Mouse (Mus musculus): ENCODE measurements around the gene Adap2.
"Not testable (repeated sequence)": the region's sequence is repeated elsewhere in the genome, so short reads cannot be mapped to it uniquely, and the experiment has no call there.

The Adap2 gene

DNA sequence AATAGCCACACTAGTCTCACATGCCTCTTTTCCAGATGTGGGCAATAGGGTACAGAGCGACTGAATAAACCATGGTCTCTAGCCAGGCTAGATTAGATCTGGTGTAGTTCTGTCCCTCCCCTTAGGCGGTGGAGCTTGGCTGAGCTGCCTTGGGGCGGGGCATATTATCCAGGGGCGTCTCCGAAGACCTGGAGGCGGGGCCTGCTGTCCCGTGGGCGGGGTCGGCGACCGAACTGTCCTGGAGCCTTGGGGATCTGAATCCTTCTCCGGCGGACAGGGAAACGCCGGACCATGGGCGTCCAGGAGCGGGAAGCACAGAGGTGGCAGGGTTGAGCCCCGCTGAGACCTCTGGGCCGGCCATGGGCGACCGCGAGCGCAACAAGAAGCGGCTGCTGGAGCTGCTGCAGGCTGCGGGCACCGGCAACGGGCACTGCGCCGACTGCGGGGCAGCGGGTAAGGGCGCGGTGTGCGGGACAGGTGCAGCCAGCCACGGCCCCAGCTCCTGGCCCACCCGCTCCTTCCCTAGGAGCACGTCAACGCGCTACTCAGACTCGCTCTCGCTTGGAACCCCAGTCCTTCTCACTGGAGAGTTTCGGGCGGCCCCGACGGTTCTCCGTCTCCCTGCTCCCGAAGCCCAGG is at the start of gene Adap2:
Adap2 (plus strand) TSS at position 249 of the 639 bp plus-strand sequence.
- DNase-seq (ENCODE audit: low spot score), result peak; percentile 93

DNA sequence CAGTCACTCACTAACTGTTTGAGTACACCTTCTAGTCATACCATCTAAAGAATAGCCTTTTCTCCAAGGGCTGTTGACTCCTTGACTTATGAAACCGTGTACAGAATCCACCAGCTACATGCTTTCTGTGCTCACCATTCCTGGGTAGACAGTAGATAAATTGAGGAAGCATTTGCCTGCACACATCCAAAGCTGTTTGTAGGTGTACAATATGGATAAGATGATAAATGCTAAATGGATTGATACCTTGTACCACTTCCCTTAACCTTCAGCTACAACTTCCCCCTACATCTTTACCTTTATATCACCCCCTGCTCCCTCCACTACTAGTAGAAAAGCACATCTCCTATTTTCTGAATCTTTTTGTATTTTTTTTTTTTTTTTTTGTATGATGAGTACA is 49.5 kb upstream of the Adap2 start:
- DNase-seq (ENCODE audit: low spot score), result no peak

DNA sequence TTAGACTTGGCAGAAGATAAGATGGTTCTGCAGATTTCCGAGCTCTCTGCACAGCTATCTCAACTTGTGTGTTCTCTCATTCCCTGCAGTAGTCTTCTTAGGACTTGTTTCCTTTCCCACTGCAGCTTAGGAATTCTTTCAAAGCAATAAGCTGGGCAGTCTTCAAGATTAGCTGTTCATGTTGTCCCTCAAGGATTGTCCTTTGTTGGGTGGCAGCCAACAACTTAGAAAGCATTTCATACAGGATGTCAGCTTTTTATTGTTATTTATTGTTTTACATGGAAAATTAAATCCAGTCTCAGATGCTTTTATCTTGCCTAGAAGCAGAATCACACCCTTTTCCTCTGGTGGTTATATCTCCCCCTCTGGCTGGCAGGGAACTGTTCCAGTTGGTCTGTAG is 37.5 kb upstream of the Adap2 start:
- no peak for DNase-seq (ENCODE audit: low spot score)

DNA sequence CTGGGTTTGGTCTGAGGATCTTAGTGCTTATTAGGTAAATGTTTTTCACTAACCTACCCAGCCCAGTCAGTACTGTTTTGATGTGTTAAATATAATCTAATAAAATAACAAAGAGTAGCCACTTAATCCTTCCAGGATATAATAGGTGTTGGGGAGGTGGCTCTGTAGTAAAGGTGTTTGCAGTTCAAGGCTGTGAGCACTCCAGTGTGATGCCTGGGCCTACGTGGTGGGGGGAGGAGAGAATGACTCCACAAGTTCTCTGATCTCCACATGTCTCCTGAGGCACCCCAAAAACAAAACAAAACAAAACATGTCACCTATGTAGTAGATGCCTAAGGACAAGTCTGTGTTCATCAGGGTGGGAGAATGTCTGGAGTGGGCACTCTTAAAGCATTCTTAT is 21.9 kb upstream of the Adap2 start:
- DNase-seq (ENCODE audit: low spot score), result no peak

DNA sequence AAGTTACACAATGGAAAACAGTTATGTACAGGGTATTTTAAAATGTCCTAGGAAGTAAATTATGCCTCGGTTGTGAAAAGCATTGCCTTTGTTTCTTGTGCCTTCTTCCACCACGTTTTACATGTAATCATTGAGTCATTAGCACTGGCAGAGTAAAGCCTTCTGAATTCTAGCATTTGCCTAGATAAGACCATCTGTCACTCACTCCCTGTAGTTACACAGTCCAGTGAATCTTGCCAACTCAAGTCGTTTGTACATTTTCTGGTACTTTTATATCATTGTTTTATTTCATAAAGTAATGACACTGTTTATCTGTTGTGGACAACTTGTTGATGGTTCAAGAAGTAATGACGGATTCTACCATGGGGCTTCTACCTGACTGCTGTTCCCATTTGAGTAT is 19.2 kb upstream of the Adap2 start:
- no peak for DNase-seq (ENCODE audit: low spot score)

DNA sequence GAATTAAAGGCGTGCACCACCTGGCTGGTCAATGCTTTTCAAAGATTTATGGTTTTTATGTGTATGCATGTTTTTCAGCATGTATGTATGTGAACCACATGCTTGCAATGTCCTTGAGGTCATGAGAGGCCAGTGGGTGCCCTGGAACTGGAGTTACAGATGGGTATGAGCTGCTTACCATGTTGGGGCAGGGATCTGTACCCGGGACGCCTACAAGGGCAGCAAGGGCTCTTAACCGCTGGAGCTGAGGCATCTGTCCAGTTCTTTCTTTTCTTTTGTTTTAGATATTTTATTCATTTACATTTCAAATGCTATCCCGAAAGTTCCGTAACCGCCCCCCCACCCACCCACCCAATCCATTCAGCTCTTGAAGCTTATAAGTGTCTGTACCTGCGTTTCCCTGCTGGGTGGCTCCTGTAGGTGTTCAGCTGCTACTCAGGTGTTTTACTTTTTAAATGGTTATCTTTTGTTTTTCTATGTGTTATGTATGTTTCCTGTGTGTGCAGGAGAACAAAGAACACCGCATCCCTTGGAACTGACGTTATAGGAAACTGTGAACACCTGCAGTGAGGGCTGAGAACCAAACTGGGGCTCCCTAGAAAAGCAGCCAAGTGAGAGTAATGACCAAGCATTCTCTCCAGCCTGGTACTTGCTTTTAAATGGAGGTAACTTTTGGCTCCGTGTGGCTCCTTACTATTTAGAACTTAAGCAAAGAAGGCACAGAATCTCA is 17.8 kb upstream of the Adap2 start:
- DNase-seq (ENCODE audit: low spot score), result no peak

DNA sequence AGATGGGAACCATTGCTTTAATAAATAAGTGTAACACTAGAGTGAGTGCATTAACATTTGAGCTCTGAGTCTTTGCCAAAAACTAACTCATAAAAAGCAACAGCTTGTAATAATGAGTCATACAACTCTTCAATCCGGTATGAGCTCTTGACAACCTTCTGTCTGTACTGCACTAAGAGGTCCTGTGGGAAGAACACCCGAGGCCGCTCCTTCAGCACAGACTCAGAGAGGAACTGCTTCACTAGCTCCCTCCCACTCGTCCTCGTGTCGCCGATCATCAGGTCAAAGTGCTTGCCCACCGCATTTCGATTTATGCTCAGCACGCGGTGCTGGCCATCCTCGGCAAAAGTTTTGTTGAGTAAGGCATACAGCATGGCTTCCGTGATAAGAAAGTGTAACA is 17.1 kb upstream of the Adap2 start:
- peak; percentile 34 for DNase-seq (ENCODE audit: low spot score)

DNA sequence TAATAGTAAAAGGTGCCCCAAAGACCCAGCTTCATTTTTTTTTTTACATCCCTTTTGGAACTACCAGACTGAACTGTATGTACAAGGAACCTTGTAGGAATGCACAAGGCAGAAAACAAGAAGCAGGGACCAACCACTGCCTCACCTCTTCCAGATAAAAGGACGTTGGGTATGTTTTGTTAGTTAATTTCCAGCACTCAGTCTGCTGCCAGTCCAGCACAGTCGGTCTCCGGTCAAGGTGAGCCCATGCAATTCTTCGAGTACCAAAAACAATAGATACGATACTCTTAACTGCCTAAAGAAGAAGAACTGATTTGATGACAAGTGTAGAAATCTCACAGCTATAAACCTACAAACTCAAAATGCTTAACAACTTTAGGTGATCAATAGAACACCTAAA is 16.1 kb upstream of the Adap2 start:
- DNase-seq (ENCODE audit: low spot score), result no peak

DNA sequence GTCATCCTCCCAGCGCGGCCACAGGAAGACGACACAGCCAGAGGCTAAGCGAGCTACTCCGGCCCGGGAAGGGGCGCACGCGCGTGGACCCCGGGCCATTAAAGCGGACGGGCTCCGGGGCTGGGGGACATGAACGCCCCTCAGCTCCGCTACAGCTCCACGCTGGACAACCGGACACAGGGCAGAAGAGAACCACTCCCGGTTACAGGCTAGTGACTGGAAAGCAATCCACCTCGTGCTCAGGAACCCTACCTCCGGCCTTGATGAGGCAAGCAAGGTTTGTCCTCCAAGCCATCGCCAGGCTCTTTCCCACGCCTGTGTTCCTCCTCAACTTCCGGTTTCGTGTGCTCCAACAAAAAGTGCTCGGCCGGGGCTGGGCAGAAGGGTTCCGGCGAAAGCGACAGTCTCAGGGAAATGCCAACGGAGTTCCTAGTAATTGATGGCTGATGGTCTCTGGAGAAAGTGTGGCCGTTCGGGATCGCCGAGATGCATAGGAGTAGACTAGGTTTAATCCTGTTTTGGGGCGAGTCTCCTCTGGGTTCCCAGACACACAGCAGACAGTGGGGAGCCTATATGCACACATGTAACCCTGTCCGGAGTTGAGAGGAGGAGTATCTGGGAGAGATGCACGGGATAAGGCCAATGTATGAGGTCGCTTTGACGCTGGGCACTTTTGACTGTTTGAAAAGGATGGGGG is 11.9 kb upstream of the Adap2 start, which contains the start of gene Tefm:
Tefm (minus strand) TSS at position 351 of the 697 bp plus-strand sequence.
- DNase-seq (ENCODE audit: low spot score), result peak; percentile 87

DNA sequence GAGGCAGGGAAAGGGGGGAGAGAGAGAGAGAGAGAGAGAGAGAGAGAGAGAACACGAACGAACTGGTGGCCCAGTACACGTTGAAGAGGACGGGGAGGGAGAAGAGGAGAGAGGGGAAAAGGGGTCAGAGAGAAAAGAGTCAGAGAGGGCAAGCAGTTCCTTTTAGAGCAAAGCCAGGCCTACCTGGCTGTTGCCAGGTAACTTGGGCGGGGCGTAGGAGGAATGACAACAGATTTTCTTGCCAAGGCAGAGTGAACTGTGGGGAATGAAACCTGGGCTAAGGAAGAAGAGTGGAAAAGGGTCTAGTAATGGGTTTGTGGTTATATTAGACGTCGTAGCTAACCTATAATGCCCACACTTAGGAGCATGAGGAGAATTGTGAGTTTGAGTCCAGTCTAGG is 11.0 kb upstream of the Adap2 start:
- DNase-seq (ENCODE audit: low spot score), result peak; percentile 38

DNA sequence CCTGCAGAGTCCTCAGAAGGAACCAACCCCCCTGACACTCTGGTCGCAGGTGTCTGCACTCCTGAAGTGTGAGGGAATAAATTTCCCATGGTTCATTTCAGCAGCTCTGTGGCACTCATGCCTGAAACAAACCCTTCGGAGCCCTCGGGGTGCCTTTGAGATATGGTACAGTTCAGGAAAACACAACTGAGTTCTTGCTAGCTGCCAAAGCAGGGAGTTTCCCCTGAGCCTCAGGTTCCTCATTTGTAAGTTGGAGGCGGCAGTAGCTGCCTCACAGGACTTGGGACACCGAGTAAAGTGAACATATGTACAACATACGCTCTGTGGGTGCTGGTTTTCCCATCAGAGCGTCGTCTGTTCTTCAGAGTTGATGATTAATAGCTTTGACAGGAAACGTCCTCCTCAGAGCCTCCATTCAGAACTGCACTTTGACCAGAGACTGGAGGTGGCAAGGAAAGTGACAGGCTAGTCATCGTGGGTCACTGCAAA is 8.1 kb upstream of the Adap2 start:
- DNase-seq (ENCODE audit: low spot score), result no peak

DNA sequence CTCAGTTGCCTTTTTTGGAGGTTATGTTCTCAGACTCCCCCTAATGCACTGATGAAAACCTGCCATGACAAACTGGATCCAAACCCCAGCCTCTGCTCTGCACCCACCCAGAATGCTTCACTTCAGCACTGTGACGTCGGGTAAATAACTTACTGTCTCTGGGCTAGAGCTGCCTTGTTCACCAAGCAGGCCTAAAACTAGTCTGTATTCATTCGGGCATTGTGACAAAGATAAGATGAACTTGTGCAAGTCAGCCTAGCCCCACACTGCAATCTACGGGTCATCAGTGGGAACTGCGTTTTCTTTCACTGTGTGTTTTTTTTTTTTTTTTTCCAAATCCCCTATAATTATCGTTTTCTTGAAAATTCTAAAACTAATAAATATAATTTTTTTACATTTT is 6.2 kb upstream of the Adap2 start:
- DNase-seq (ENCODE audit: low spot score), result no peak

DNA sequence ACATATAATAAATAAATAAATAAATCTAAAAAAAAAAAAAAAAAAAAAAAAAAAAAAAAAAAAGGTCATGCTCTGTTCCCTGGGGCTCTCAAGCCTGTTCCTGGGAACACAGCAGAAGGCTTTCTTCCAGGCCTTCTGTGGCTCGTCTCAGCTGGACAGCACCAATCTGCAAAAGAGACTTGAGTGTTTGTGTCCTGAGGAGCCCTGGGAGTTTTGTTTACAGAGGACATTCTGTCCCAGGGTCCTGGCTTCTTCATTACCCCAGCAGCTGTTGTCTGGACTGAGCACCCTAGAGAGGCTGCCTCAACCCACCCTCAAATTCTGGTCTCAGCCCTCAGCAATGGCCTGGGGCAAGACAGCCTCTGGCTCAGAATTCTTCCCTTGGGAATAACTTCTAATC is 5.6 kb upstream of the Adap2 start:
- no peak for DNase-seq (ENCODE audit: low spot score)

DNA sequence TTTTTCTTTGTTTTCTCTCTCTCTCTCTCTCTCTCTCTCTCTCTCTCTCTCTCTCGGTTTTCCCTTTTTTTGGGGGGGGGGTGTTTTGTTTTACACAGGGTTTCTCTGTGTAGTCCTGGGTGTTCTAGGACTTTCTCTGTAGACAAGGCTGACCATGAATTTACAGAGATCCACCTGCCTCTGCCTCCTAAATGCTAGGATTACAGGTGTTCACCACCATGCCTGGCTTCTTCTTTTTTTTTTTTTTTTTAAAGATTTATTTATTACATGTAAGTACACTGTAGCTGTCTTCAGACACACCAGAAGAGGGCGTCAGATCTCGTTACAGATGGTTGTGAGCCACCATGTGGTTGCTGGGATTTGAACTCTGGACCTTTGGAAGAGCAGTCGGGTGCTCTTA is 4.9 kb upstream of the Adap2 start:
- DNase-seq (ENCODE audit: low spot score), result not testable (repeated sequence)

DNA sequence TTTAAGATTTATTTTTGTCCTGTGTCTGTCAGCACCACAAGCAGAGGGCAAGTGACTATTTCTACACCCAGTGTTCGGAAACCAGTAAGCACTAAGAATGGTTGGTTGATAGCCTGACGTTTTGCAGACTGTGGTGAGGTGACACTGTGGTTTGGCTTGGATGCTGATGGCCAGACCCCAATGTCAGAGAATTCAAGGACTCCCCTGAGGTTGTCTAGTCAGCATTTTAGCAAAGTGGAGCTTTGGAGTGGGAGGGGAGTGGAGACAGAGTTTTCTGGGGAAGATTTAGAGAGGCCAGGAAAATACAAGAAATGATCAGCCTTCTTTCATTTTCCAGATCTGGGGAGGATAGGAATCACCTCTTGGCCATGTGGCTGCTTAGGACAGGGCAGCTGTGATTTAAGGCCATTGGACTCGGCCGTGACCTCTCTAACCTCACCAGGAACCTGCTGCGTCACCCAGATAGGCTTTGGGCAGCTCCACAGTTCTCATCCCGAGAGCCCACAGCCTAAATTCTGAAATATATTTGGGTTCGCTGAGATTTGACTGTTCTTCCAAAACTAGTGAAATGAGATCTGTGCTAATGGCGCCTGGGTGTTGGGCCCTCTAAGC is 4.4 kb upstream of the Adap2 start:
- DNase-seq (ENCODE audit: low spot score), result no peak

DNA sequence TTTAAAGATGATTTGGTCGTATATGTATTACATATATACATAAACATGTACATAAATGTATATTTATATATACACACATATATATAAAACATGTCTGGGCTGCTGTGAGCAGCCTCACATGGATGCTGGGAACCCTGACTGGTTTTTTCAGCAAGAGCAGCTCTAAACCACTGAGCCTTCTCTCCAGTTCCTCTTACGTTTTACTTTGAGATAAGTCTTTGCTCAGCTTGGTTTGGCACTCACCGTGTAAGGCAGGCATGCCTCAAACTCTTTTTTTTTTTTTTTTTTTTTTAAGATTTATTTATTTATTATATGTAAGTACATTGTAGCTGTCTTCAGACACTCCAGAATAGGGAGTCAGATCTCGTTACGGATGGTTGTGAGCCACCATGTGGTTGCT is 3.3 kb upstream of the Adap2 start:
- DNase-seq (ENCODE audit: low spot score), result no peak

DNA sequence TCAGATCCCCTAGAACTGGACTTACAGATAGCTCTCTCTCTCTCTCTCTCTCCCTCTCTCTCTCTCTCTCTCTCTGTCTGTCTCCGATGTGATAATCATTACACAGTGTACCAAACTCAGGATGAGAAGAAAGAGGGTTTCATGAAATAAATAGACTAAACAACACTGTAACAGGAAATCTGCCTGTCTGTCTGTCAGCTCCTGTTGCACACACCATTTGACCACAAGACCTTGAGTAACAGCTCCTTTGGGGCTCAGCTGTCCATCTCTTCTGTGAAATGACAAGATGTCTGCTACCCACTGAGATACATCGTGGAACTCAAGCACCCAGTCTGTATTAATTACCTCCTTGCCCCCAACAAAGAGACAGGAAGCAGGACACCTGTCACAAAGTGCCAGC is 2.4 kb upstream of the Adap2 start:
- no peak for DNase-seq (ENCODE audit: low spot score)

DNA sequence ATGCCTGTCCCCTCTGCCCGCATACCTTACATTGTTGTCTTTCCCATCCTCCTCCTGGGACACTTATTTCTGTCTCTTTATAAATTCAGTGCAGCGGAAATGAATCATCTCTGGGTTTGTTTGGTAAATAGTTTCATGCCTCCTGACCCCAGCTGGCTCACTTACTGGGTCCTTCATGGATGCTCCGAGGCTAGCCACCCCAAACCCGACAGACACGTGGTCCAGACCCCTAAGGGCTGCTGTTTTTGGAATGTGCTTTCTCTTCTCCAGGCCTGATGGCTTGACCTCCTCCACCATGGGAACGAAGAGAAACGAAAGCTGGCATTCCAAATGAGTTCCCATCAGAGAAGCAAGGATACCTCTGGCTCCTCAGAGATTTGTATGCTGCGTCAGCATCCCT is 1.5 kb upstream of the Adap2 start:
- DNase-seq (ENCODE audit: low spot score), result no peak

DNA sequence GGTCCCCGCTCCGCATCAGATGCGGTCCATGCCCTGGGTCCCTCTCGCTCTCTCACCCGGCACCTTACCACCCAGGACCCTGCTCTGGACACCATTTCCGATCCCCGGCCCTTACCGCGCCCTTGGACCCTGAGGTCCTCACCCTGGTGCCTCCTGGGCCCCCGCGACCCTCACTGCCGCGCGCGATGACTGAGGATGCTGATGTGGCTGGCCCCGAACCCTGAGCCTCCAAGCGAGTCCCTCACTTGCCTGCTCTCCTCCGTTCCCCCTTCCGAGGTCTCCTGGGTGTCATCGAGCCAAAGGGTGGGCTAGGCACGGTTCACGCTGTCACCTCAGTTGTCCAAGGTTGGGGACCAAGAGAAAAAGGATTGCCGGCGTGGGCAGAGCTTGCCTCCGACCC is 596 bp downstream of the Adap2 start:
- no peak for DNase-seq (ENCODE audit: low spot score)

DNA sequence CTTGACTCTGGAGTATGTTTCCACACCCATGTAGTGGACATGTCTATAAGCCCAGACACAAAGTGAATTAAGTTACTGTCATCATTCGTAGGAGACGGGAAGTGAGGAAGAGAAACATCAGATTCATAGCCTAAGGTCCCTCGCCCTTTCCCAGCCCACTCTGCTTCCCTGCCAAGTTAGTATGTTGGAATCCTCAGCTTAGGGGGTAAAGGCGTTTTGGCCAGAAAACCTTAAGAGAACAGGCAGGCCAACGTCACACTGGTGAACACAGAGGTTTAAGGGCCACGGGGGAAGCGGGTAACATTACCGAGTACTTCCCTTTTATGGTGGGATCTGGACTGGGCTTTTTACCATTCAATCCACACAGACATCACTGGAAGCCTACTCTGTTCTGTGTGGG is 1.6 kb downstream of the Adap2 start:
- DNase-seq (ENCODE audit: low spot score), result no peak

DNA sequence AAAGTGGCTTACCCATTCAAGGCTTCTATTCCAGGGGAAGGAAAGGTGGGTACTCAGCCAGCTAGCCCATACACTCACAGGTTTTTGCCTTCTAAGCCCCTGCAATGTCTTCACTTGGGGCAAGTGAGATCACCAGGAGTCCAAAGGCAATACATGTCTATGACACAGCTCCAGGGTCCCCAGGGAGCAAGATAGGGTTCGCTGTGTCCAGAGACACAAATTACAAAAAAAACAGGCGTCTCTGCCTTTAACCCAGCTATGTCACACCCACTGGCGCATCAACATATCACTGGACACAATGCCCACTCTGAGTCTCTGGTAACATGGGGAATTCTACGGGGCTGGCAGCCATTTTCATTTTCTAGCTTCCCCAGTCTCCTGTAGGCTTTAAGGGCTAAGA is 2.1 kb downstream of the Adap2 start:
- no peak for DNase-seq (ENCODE audit: low spot score)

DNA sequence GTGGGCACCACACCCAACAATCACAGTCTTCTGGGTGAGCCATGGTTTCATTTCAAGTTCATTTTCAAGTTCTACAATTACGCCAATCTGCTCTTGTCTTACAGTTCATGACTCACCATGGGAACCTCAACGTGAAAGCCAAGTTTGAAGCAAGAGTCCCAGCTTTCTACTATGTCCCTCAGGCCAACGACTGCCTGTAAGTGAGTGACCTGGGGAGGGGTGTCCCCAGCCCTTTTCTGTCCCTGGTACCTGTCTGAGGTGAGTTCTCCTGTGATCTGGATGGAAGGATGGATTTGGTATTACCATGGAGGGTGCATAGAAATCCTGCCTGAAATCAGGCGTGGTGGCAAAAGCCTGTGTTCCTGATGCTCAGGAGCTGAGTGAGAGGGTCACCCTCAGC is 2.9 kb downstream of the Adap2 start:
- DNase-seq (ENCODE audit: low spot score), result no peak

DNA sequence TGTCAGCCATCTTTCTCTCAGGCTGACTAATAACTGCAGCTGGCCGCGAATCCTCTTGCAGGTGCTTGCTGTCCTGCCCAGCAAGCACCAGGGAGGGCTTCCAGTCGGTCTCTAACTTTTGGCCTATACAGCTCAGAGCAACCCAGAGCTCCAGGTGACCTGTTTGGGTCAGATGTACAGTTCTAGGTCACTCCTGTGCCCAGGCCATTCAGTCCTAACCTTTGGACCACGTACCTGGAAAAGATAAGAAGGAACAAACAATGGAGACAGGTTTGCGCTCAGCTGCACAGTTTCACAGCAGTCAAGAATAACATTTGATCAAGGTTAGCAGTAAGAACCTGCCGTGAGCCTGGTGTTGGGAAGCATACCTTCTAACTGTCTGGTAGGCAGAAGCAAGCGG is 5.1 kb downstream of the Adap2 start:
- DNase-seq (ENCODE audit: low spot score), result no peak
